In genomic region chr7:27428002-27428401, GRCm38 (mm10) we compare ENCODE assay signal across 19 mouse cellular contexts.
"Had no signal": no experiment of that assay in that cellular context is flagged by ENCODE, and none has a peak within 500 bp of the region (broad histone marks: within the 10 kb centered on the region; RNA-seq: fewer than 3 reads in every experiment).

No protein-coding gene starts in this region.

- H3K36me3 ChIP-seq: midbrain, embryonic 10.5 days; midbrain, embryonic 12.5 days had no signal

- ATAC-seq: midbrain, embryonic 16.5 days had no signal

- H3K4me1 ChIP-seq: midbrain, embryonic 10.5 days; midbrain, embryonic 12.5 days; neural tube, embryonic 13.5 days; neural tube, embryonic 15.5 days had no signal

- H3K9ac ChIP-seq: lung, embryonic 14.5 days; midbrain, embryonic 12.5 days; neural tube, embryonic 13.5 days; neural tube, embryonic 15.5 days had no signal

- DNase-seq: lung, adult 18-20 months; lung, embryonic 14.5 days; lung, postnatal 10 days; lung, postnatal 4 days; midbrain, embryonic 14.5 days; retina, postnatal 1 day; right cerebral cortex, adult 18-20 months; right cerebral cortex, postnatal 25 days; right cerebral cortex, postnatal 4 days; spleen, adult 18-20 months; thymus, adult 18-20 months; thymus, postnatal 14 days; thymus, postnatal 36 days had no signal

- H3K4me2 ChIP-seq: lung, embryonic 14.5 days; midbrain, embryonic 12.5 days; neural tube, embryonic 13.5 days; neural tube, embryonic 15.5 days had no signal

- H3K27ac ChIP-seq: midbrain, embryonic 10.5 days; midbrain, embryonic 12.5 days; neural tube, embryonic 13.5 days; neural tube, embryonic 15.5 days had no signal

- H3K4me3 ChIP-seq: midbrain, embryonic 10.5 days; midbrain, embryonic 12.5 days; myocyte; neural tube, embryonic 13.5 days; neural tube, embryonic 15.5 days had no signal
